In the genomic region with DNA sequence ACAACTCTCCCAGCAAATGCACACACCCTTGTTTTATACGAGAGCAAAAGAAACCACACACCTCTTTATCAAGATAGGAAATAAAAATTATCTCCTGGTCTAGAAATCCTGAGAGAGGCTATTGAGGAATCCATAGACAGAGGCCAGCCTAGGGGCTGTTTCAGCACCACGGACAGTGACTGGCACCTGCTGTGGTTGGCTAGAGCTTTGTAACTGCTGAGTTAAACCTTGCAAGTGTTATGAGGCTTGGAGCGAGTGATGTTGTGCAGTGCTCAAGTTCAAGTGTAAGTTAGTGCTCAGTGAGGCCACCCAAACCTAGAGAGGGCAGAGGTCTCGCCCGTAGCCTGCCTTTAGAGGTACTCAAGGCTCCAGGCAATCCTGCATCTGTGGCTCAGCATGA, we compare ENCODE assay signal across 9 mouse cellular contexts. TPM values are rescaled to one million over a fixed set of nuclear protein-coding genes. Genes with fewer than 3 reads are reported as not detected.
A peak's percentile ranks its signal among the peaks of the same experiment; 100 is the strongest.
DNase-seq lines count a peak whose midpoint lies in the region; ATAC-seq lines count a peak whose summit lies in the region.
"Had no signal": no experiment of that assay in that cellular context is flagged by ENCODE, and none has a peak within 500 bp of the region (broad histone marks: within the 10 kb centered on the region; RNA-seq: fewer than 3 reads in every experiment).

No protein-coding gene starts in this region.

- no peak overlapping the region for H3K4me3 ChIP-seq in heart, embryonic 10.5 days
- H3K4me3 ChIP-seq in limb, embryonic 10.5 days, result no peak overlapping the region

- no peaks in the 10 kb centered on the region for H3K9me3 ChIP-seq in heart, embryonic 10.5 days
- no peaks in the 10 kb centered on the region for H3K9me3 ChIP-seq in limb, embryonic 10.5 days (replicated peaks)

- intact Hi-C loops in heart, postnatal 25 days (cut with DNase I), result no loop called here

- no peaks in the 10 kb centered on the region for H3K36me3 ChIP-seq in heart, embryonic 10.5 days
- no peaks in the 10 kb centered on the region for H3K36me3 ChIP-seq in limb, embryonic 10.5 days

- 16% methylated on average over 5 of the region's 5 CpGs for WGBS in heart, embryonic 10.5 days
- 13% methylated on average over 5 of the region's 5 CpGs for WGBS in limb, embryonic 10.5 days

- peak; percentile 71 for DNase-seq in heart, postnatal 4 days
- no peak for DNase-seq in heart, embryonic 10.5 days (ENCODE audit: low spot score)
- DNase-seq in ES-CJ7 (ENCODE audit: low read depth, low spot score), result peak; percentile 49
- peak; percentile 52 for DNase-seq in c-Kit-positive CD71-negative TER-119-negative erythroid progenitor cells, embryonic 14.5 days (ENCODE audit: low read depth)
- peak; percentile 84 for DNase-seq in limb, embryonic 10.5 days (ENCODE audit: low spot score)
- no peak for DNase-seq in layer of hippocampus, adult 9-11 months
- DNase-seq in heart, postnatal 25 days (ENCODE audit: low spot score), result no peak

- H3K4me1 ChIP-seq in heart, embryonic 10.5 days, result 0 out of 2 replicates have a peak, but pooled peaks cover under 1% of the 10 kb centered on the region
- H3K4me1 ChIP-seq in limb, embryonic 10.5 days, result peaks cover 8% of the 10 kb centered on the region; the same call in 1 of the 2 replicates

- ATAC-seq in inflammation-experienced regulatory T-cells, adult 6 months, result no peak

- no peak overlapping the region for H3K27ac ChIP-seq in heart, embryonic 10.5 days
- no peak overlapping the region for H3K27ac ChIP-seq in limb, embryonic 10.5 days
- H3K27ac ChIP-seq: liver, embryonic 14.5 days had no signal

- peaks cover 33% of the 10 kb centered on the region for H3K27me3 ChIP-seq in heart, embryonic 10.5 days (ENCODE audit: insufficient read depth, poor library complexity, severe bottlenecking)
- peaks cover 17% of the 10 kb centered on the region; the same call in 1 of the 2 replicates for H3K27me3 ChIP-seq in limb, embryonic 10.5 days (ENCODE audit: low read depth, poor library complexity, severe bottlenecking)

RNA-seq across cellular contexts. Expression of a gene that starts 5.6 kb away (rescaled TPM):
- under 1 TPM; 0.14 to 0.19 TPM for total RNA-seq in heart, postnatal 4 days (2021)
- 0.04 TPM in 2 replicates for polyA plus RNA-seq in heart, embryonic 10.5 days (2016; fragmentation: Nextera tagmentation; extraction: Ambion mirVana)
- polyA plus RNA-seq in limb, embryonic 10.5 days (2016; fragmentation: Nextera tagmentation; extraction: Ambion mirVana), result 0.33 and 0.60 TPM in 2 replicates
- polyA plus RNA-seq in inflammation-experienced regulatory T-cells, adult 6 months (2017; shearing (Covaris generic)), result not detected
- total RNA-seq in heart, postnatal 25 days (2021), result not detected
- polyA plus RNA-seq: liver, embryonic 14.5 days had no signal

Comparison
In these comparisons a context has a peak if more than half of its experiments do, and no peak if none do; other contexts are left out.
1. DNase-seq: peak in heart, postnatal 4 days (single experiment), ES-CJ7 (single experiment), c-Kit-positive CD71-negative TER-119-negative erythroid progenitor cells, embryonic 14.5 days (single experiment) and limb, embryonic 10.5 days (single experiment); none in heart, embryonic 10.5 days (single experiment), layer of hippocampus, adult 9-11 months (single experiment) and heart, postnatal 25 days (single experiment).